Mouse (Mus musculus) frontal cortex, adult (tissue): Measurements from ENCODE around the gene Slc6a16.
"Not testable (repeated sequence)": the region's sequence is repeated elsewhere in the genome, so short reads cannot be mapped to it uniquely, and the experiment has no call there.

Source experiments
- ATAC-seq: cut with Nextera tagmentation; 2 replicates; pipeline ENCODE4 v1.9.2; 2017; ENCODE audit warnings: mild to moderate bottlenecking, moderate library complexity, mixed read lengths; ENCODE audit not compliant: low TSS enrichment

Slc6a16 gene

GRCm38 (mm10) chr7:45253806-45254205, 12.9 kb downstream of the Slc6a16 start:
- no peak for ATAC-seq

- not testable (repeated sequence) for ATAC-seq
Measured at GRCm38 (mm10) chr7:45255822-45256221, 14.9 kb downstream of the Slc6a16 start.

GRCm38 (mm10) chr7:45257063-45257840, 16.4 kb downstream of the Slc6a16 start:
- peak; percentile 76; the same call in 1 of the 2 replicates for ATAC-seq

GRCm38 (mm10) chr7:45259281-45259680, 18.4 kb downstream of the Slc6a16 start:
- no peak for ATAC-seq

GRCm38 (mm10) chr7:45262266-45262665, 21.4 kb downstream of the Slc6a16 start:
- ATAC-seq: no peak

GRCm38 (mm10) chr7:45263006-45263607, 22.2 kb downstream of the Slc6a16 start:
- ATAC-seq: peak; percentile 44; the same call in 1 of the 2 replicates

GRCm38 (mm10) chr7:45264348-45264747, 23.5 kb downstream of the Slc6a16 start:
- ATAC-seq: no peak

GRCm38 (mm10) chr7:45265518-45265917, 24.6 kb downstream of the Slc6a16 start:
- ATAC-seq: no peak

- ATAC-seq: no peak
Measured at GRCm38 (mm10) chr7:45272786-45273412, 32.0 kb downstream of the Slc6a16 start.

- ATAC-seq: no peak
Measured at GRCm38 (mm10) chr7:45273672-45274071, 32.8 kb downstream of the Slc6a16 start.

GRCm38 (mm10) chr7:45277136-45277760, 36.4 kb downstream of the Slc6a16 start, which contains the start of gene Slc6a21:
Gene Slc6a21 (plus strand): TSS chr7:45277513.
- peak; percentile 23; the same call in 1 of the 2 replicates for ATAC-seq

GRCm38 (mm10) chr7:45286486-45286885, 45.6 kb downstream of the Slc6a16 start:
- ATAC-seq: no peak

GRCm38 (mm10) chr7:45296626-45297025, 55.7 kb downstream of the Slc6a16 start:
- no peak for ATAC-seq

GRCm38 (mm10) chr7:45297563-45297962, 56.7 kb downstream of the Slc6a16 start:
- ATAC-seq: no peak

GRCm38 (mm10) chr7:45299752-45300151, 58.9 kb downstream of the Slc6a16 start:
- peak; percentile 80 for ATAC-seq

- peak; percentile 66 for ATAC-seq
Measured at GRCm38 (mm10) chr7:45300270-45300669, 59.4 kb downstream of the Slc6a16 start.

GRCm38 (mm10) chr7:45302626-45303025, 61.7 kb downstream of the Slc6a16 start:
- ATAC-seq: no peak

- no peak for ATAC-seq
Measured at GRCm38 (mm10) chr7:45304869-45305268, 64.0 kb downstream of the Slc6a16 start.

- peak; percentile 34; the same call in 1 of the 2 replicates for ATAC-seq
Measured at GRCm38 (mm10) chr7:45305275-45305674, 64.4 kb downstream of the Slc6a16 start.

GRCm38 (mm10) chr7:45308551-45309240, 67.8 kb downstream of the Slc6a16 start:
- ATAC-seq: no peak

- no peak for ATAC-seq
Measured at GRCm38 (mm10) chr7:45309455-45309854, 68.6 kb downstream of the Slc6a16 start.
